Mouse (Mus musculus): Measurements from ENCODE around the gene Adgrf4.

Gene Adgrf4

DNA sequence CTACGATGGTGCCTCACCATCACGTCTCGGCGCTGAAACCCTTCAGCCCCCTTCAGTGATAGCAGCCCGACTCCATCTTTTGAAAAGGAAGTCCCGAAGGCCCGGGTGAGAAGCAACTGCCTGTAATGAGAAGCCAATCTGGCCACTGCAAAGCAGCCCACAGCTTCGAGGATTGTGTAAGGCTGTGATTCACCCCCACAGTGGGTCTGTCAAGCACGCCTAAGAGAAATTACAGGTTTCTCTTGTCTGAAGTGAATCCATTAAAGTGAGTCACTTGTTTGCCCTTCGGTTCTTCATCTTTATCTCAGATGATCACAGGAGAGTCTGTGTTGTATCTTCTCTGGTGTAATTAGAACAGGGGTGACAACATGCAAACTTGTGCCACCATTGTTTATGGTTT lies at the start of gene Adgrf4:
Adgrf4 (minus strand) TSS at position 149 of the 400 bp plus-strand sequence.
- in situ Hi-C loops (cut with MboI, MseI) = no loop called here

DNA sequence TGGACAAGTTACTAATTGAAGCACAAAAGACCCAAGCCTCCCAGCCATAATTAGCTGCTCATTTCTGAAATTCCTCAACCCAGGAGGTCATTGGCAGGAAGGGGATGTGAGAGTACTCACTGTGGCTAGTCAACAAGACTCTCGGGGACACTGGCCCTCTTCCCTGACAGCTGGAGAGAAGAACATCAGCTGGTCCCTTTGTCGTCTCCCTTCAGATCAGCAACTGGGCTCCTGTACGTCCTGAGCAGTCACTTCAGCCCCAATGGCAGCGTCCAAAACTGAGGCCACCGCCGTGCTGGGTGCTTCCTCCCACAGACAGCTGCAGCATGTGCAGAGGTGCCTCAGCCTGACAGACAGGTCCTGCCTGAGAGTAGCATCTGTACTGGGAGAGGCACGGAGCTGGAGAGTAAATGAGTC lies 49.7 kb upstream of the Adgrf4 start, which contains the start of gene Adgrf2:
Adgrf2 (minus strand) TSS at position 379 of the 417 bp plus-strand sequence.
- in situ Hi-C loops (cut with MboI, MseI) = no loop called here

DNA sequence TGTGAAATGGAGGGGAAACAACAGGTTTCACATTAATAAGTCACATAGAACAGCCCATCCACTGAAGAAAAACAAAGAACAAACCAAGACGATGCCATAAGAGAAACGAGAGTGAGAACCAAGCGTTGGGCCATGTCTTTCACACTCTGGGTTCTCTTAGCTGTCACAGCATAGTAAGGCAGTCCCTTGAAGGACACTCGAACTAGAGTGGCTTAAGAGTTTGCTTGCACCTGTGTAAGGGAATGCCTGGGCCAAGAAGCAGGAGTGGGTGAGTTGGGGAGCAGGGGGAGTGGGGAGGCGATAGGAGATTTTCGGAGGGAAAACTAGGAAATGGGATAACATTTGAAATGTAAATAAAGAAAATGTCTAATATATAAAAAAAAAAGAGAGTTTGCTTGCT lies 46.7 kb upstream of the Adgrf4 start:
- in situ Hi-C loops (cut with MboI, MseI) = no loop called here

DNA sequence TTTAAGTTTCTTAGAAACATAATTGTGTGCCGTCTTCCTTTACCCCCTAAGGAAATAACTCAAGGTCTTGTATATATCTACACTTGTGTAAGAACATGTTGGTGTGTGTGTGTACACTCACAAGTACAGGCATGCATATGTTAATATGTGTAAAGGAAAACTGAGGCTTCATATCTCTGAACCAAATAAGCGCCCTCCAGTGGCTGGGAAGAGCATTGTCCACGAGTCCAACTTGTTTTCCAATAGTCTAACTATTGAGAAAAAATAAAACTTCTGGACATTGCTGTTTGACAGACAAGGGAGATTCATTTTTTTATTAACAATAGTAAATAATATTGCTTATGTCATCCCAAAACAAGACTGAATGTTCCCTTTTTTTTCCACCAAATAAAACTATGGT lies 25.1 kb upstream of the Adgrf4 start:
- in situ Hi-C loops (cut with MboI, MseI) = no loop called here

DNA sequence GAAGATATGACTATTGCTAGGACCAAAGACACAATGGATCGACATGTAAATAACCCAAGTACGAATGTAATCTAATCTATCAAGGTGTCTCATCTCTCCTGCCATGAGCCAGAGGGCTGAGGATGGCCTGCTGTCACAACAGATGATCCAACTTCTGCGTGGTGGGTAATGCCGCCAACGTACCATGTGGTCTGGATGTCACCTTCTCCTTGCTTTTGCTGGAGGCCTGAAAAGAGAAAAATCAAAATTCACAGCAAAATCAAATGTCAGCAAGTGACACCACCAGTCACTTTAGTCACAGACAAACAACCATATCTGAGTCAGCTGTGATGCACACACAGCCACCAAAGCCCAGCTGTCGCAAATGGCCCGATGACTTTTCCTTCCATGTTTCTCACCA lies 22.9 kb upstream of the Adgrf4 start:
- in situ Hi-C loops (cut with MboI, MseI) = no loop called here

DNA sequence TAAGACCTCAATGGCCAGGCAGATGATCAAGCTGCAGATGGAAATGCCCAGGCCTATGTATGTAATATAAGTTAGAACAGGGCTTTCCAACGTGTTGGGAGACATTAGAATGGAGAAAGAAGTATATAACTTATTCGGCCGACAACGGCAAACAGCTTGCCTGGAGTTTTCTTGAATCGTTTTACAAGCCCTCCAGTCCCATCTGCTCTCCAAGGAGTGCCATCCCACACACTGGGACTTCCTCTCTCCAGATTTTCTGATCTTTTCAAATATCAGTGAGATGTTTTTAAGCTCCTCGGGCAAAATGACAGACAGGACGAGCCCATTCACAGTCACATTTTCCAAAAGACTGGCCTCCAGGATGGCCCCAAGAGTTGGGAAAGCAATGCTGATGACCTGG lies 18.6 kb upstream of the Adgrf4 start:
- in situ Hi-C loops (cut with MboI, MseI) = no loop called here

DNA sequence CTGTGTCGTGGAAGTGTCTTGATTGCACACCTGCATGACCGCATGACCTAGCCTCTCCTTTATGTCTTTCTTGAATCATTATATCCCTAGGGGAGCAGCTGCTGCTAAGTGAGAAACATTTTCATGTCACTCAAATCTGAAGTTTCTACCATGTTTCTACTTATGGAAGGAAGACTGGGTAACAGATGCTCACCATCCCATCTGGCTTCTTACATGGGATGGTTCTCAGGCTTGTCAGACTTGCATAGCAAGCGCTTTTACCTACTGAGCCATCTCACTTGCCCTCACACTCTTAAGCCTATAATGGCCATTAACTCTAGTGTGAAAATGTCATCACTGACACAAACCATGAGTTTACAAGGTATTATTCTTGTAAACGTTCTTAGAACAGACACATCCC lies 13.5 kb upstream of the Adgrf4 start:
- in situ Hi-C loops (cut with MboI, MseI) = no loop called here

DNA sequence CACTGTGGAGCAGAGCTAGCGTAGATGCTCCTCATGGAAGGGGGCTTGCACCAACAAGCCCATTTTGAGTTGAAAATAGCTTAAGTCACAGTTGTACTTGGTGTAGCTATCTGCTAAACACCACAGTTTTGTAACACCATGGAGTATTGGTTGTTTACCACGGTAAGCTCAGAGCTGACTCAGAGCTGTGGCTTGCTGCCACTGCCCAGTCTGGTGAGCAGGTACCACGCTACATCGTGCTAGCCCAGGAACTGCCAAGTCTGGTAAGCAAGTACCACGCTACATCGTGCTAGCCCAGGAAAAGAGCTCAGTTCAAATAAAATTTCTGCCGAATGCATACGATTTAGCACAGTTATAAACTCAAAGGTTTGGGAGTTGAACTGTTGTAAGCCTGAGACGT lies 10.1 kb upstream of the Adgrf4 start:
- in situ Hi-C loops (cut with MboI, MseI) = no loop called here

DNA sequence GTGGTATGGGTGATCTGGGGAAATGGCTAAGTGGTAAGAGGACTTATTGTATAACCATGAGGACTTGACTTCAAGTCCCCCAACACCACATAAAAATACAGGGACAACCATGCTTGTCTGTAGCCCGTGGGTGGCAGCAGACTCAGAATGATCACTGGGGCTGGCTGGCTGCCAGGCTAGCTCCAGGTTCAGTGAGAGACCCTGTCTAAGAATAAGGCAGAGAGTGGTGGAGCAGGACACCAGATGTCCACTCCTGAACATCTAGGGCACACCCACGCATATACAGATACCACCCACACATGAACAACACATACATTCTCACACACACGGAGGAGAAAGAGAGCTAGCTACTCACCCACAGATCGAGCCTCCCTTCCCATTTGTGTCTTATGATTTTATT lies 2.6 kb upstream of the Adgrf4 start:
- in situ Hi-C loops (cut with MboI, MseI) = no loop called here

DNA sequence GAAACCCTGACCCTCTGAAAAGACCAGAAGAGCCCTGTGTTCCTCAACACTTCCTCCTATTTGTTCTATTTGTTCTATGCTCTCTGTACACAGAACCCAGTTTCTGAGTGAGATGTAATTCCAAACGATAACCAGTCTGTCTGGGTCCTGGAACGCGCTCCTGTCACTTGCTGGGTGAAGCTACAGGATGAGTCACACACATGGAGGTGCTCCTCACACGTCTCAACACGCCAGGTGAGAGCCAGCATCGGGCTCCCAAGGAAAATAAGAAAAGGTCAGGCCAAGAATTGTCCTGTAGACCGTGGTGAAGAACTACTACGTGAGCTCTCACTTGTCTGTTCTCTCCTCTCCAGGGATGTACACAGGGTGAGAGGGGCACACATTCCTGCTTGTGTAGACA lies 1.6 kb downstream of the Adgrf4 start:
- in situ Hi-C loops (cut with MboI, MseI) = no loop called here

DNA sequence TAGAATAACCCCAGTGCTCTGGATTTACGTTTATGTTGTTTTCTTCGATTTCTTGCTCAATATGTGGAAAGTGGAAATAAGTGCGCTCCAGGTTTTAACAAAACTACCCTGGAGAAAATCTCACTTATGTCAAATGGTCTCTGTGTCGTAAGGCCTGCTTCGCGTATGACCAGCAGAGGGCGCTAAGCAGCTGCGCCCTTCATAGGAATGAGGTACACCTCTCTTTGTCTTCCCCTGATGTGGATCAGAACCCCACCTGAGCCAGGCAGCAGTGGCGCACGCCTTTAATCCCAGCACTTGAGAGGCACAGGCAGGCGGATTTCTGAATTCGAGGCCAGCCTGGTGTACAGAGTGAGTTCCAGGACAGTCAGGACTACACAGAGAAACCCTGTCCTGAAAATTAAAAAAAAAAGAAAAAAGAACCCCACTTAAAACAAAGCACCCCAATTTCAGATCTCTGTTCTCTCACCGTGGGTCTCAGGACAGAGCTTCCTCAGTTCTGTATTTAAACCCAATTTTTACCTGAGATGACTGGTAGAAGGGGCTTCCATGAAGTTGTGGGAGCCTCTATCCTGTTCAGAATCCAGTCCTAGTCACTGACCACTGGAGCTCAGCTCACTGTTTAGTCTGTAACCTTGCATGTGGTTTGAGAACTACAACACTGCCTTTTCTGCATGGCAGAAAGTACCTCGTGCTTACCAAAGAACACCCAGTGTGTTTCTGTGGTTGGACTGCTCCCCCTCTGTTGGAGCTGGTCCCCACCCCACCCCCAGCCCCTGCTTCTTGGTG lies 33.3 kb downstream of the Adgrf4 start:
- in situ Hi-C loops (cut with MboI, MseI) = loop anchor here (5.0 to 25.0 kb wide), 4 partner anchors 118 to 286 kb away; no protein-coding TSS in a partner anchor

DNA sequence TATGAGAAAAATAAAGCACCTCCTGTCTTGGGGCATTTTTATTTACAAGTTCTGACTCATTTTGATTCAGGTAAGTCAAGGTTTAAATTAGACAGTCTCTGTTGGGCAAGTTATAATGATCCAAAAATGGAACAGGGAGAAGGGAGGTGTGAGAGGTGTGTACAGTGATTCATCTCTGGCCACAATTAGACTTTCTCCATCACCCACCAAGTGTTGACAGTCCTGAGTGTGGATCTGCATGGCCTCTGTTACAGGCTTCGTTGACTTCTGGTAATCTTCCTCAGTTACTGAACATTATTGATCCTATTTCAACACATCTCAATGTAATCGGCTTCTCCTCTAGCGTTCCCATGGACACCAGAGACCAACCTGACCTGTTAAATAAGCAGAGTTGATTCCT lies 48.7 kb downstream of the Adgrf4 start:
- in situ Hi-C loops (cut with MboI, MseI) = no loop called here

DNA sequence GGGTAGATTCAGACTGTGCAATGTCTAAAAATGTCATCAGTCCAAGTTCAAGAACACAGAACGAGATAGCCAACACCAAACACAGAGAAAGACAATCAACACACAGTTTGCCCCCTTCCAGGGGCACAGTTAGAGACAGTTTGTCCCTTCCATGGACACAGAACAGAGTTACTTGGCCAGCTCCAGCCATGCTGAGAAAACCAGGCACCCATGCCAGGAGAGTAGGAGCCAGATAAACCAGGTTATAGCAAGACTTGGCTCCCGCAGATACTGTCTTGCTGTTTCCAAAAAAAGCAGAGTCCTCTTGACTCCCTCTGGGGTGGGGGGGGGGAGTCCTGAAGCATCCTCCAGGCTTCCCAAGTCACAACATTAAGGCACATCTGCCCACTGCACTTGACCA lies 61.9 kb downstream of the Adgrf4 start:
- in situ Hi-C loops (cut with MboI, MseI) = no loop called here

DNA sequence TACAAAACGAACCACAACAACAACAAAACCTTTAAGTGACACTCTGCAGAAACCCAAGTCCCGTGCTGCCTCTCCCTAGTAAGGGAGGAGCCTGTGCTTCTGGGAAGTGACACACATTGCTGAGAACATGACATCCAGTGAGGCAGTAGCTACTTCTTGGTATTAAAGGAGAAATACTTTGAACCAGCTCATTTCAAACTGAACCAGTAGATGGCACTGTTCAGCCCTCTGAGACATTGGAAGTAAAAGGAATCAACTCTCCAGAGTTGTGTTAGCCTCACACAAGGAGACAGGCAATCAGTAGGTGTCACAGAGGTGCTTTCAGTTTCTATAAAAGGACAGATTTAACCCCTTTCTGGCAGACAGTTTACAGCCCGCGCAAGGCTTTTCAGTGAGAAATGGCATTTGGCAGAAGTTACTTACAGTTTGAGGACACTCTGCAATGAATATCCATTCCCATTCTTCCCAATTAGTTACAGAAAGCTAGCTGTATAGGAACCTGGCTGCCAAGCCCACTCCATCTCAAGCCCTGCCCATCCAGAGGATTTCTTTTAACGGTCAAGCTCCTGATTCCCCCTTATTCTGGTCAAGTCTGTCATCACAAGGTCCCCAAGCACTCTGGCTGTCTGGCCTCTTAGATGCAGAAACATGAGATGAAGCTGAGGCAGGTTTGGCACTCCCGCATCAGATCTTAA lies 78.9 kb downstream of the Adgrf4 start:
- in situ Hi-C loops (cut with MboI, MseI) = loop anchor here in 1 of 2 experiments (25.0 kb wide), 1 partner anchor 1651 kb away; no protein-coding TSS in a partner anchor

DNA sequence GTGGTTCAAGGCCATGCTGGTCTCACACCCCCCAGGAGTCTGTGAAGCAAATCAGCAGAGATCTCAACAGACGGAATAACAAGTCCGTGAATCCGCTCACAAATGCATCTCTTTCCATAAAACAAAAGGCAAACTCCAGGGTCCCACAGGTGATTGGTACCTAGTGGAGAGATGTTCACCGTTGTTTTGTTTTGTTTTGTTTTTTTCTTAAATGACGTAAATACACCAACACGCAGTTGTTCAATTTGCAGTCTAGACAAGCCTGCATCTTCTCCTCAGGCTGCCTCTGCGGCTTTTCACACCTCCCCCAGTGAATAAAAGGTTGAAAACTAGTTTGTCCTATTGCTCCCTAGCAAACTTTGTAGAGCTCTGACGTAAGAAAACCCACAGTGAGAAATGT lies 80.8 kb downstream of the Adgrf4 start, which contains the start of gene Opn5:
Opn5 (minus strand) TSS at position 101 of the 400 bp plus-strand sequence.
- in situ Hi-C loops (cut with MboI, MseI) = loop anchor here in 1 of 2 experiments (25.0 kb wide), 1 partner anchor 1649 kb away; no protein-coding TSS in a partner anchor

DNA sequence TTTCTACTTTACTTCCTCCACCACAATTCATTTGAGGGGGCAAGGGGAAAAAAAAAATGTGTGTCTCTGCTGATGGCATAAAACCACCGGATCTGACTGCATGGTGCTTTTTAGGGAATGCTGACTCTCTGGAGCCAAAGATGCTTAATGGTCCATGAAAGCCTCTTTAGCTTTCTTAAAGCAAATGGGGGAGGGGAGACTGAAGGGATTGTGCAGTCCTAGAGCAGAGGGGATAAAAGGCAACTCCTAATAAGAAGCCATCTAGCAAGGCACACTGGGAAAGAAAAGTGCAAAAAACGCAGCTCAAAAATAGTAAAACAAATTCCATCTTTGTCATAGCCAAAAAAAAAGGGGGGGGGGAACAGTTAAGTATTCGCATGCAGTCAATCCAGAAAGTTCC lies 83.8 kb downstream of the Adgrf4 start:
- in situ Hi-C loops (cut with MboI, MseI) = loop anchor here in 1 of 2 experiments (10.0 to 25.0 kb wide), 2 partner anchors 1646 to 1783 kb away; no protein-coding TSS in a partner anchor
